Mouse (Mus musculus): Measurements from ENCODE around the gene Zc3h18. TPM values are rescaled to one million over a fixed set of nuclear protein-coding genes. Genes with fewer than 3 reads are reported as not detected.

Zc3h18 gene
- total RNA-seq, 2 experiments from 2014 or later, result 22.4 to 22.8 TPM

DNA sequence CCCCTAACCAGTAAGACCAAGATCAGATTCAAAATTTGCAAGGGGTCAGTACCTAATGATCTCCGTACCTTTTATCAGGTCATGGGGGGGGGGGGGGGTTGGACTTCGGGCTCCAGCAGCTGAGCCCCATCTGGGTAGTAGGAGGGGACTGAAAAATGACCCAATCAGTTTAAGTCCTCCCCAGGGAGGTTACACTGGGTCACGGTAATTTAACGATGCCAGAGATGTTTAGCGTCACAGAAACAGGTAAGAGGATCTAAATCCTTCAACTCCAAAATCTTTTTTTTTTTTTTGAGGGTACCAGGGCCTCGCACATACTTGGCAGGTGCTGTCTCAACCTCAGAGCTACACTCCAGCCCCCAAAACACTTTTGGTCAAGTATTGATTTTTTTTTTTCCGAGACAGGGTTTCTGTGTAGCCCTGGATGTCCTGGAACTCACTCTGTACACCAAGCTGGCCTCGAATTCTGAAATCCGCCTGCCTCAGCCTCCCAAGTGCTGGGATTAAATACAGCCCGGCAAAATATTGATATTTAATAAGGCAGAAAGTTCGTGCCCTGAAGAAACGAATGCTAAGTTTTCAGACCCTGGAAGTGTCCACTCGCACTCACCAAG lies 551 bp upstream of the Zc3h18 start:
- no peak for DNase-seq

DNA sequence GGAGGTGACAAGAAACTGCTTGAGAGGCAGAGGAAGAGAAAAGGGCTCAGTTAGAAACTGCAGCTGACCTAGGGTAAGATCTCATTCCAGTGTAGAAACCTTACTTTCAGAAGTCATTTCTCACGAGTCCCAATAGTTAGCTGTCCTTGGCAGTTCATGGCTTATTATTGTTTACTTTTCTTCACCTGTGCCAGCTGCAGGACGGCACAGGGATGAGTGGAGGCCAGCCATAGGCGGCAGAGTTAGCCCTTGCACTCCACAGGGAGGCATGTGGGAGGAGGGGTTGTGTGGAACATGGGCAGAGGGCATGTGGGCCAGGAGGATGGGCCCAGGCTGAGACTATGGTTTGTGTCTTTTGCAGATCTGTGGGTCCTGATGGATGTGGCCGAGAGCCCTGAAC lies 6.6 kb downstream of the Zc3h18 start:
- no peak for DNase-seq
- intact Hi-C loops (cut with DNase I), result no loop called here

More for the DNA sequence above, 551 bp upstream of the Zc3h18 start:
- intact Hi-C loops (cut with DNase I), result loop anchor here (5.0 kb wide), 1 partner anchor 101 kb away; the partner anchor contains the start of genes Ctu2 and Rnf166

DNA sequence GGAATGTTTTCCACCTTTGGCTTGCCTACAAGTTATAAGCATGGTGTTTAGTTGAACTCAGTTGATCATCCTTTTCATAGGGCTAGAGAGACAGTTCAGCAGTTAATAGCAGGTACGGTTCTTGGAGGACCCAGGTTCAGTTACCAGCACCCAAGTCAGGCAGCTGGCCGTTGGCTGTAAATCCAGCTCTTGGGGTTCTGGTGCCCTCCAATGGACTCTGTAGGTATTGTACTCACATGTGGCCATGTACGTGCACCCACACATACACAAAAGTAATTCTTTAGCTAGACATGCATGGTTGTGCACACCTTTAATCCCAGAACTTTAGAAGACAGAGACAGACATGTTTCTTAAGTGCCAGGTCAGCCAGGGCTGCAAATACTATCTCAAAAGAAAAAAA lies 12.9 kb downstream of the Zc3h18 start:
- intact Hi-C loops (cut with DNase I), result no loop called here
- no peak for DNase-seq

DNA sequence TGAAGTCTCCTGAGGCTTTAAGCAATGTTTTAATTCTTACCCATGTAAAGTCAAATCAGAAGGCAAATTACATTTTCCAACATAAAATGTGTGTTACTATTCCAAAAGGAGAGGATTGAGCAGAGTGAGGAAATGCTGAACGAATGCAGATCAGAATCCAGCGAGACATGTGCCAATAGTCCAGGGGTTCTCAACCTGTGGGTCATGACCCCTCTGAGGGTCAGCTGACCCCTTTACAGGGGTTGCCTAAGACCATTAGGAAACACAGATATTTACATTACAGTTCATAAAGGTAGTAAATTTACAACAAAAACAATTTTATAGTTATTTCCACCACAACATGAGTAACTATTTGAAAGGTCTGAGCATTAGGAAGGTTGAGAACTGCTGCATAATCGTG lies 14.3 kb downstream of the Zc3h18 start:
- DNase-seq, result no peak
- intact Hi-C loops (cut with DNase I), result no loop called here

DNA sequence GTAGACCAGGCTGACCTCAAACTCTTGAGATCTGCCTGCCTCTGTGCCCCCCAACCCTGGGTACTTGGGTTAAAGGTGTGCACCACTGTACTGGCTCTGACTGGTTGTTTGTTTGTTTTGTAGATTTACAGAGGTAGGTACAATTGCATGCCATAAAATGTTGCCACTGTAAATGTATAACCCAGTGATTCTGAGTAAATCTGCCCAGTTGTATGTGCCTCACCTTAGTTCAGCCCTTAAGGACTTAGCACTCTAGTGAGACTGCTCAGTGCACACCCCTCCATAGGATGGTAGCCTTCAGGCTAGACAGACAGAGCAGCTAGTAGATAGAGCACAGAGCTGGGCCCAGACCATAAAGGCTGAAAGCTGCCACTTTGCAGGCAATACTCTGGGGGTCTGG lies 17.3 kb downstream of the Zc3h18 start:
- intact Hi-C loops (cut with DNase I), result no loop called here
- no peak for DNase-seq

DNA sequence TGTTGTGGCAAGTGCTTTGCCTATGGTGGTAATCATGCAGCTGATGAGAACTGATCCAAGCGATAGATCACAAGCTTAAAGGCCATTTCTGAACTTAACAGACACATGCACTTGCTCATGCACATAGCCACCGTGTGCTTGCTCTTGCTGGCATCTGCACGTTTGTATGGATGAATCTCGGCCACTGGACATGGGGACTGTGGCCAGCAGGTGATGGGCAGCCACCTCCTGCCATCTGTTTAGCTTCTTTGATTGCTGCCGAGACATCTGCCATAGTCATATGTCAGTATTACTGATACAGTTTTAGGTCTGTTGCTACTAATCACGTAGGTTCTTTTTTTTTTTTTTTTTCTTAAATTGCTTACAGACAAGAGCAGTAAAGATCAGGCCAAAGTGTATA lies 18.9 kb downstream of the Zc3h18 start:
- no peak for DNase-seq
- intact Hi-C loops (cut with DNase I), result no loop called here

DNA sequence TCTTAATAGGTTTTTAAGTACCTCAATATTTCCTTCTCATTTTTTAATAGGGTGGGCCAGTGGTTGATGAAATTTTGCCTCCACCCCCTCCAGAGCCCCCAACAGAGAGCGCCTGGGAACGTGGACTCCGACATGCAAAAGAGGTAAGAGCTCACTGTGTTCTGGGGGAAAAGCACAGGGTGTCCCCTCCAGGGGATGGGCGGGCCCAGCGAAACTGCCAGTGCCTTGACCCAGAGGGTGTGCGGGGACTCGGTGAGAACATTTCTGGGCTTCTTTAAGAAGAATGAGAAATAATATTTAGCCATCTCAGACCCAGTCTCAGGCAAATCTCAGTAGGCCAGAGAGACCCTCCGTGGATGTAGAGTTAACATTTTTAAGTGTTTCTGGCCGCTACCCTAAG lies 21.8 kb downstream of the Zc3h18 start:
- intact Hi-C loops (cut with DNase I), result no loop called here
- no peak for DNase-seq

DNA sequence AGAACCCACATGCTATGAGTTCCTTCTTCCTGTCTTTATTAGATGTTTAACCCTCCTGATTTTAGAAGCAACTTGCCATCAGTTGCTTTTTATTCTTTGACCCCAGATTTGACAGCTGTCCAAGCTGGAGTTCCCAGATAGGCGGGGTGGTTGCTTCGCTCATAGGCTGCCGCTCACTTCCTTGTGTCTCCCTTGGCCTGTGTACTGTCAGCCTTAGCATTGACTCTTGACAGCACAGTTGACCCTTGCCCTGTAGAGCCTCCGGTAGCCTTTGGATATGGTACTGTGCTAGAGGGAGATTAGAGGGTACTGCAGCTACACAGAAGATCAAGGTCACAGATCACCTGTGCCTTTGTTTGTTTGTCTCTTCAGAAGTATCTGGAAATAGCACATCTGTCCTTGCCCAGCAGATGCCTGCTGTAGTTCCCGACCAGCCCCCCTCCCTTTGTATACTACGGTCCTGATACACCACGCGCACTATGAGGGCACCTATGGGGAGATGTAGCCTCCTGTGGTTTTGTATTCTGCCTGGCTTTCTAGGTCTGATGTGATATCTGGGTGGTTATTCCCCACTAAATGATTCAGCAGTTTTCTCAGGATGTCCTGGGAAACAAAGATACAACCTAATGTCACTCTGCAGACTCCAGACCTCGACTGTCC lies 28.9 kb downstream of the Zc3h18 start:
- intact Hi-C loops (cut with DNase I), result no loop called here
- no peak for DNase-seq

DNA sequence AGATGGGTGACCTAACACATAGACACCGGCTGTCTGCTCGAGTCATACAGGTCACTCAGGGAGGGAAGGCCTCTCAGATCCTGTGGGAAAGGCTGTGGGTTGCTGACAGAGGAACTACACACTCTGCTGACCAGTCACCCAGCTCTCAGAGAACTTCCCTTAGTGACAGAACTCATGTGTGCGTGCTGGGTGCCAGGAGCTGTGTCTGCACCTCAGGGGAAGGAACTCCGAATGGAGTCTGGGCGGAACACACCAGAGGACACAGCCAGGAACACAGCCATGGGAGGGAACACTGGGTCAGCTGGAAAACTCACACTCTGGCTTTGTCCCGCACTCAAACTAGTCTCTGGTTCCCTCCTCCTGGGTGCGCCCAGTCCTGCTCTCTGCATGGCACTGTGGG lies 31.3 kb downstream of the Zc3h18 start:
- DNase-seq, result no peak
- intact Hi-C loops (cut with DNase I), result no loop called here

DNA sequence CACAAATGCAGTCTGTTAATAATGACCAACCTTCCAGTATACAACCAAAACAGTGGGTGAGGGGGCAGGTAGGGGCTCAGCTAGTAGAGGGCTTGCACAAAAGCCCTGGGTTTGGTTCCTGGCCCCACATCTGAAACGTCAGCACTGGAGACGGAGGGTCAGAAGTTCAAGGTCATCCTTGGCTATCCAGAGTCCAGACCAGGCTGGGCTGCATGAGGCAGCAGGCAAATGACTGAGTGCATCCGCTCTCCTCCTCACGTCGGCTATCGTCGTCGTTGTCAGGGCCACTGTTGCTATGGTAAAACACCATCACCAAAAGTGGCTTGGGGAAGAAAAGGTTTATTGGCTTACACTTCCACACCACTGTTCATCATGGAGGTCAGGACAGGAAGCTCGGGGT lies 37.9 kb downstream of the Zc3h18 start:
- DNase-seq, result no peak
- intact Hi-C loops (cut with DNase I), result no loop called here

DNA sequence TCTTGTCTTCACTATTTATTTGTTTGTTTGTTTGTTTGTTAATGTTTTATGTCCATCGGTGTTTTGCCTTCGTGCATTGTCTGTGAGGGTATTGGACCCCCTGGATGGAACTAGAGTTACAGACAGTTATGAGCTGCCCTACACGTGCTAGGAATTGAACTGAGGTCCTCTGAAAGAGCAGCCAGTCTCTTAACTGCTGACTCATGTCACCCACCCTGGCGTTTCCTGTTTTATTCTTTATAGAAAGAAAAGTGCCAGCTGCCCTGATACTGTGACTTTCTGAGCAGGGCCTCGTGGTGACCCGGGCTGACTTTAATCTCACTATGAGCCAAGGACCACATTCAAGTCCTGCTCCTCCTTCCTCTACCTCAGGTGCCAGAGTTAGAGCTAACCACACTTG lies 39.1 kb downstream of the Zc3h18 start:
- intact Hi-C loops (cut with DNase I), result no loop called here
- no peak for DNase-seq

DNA sequence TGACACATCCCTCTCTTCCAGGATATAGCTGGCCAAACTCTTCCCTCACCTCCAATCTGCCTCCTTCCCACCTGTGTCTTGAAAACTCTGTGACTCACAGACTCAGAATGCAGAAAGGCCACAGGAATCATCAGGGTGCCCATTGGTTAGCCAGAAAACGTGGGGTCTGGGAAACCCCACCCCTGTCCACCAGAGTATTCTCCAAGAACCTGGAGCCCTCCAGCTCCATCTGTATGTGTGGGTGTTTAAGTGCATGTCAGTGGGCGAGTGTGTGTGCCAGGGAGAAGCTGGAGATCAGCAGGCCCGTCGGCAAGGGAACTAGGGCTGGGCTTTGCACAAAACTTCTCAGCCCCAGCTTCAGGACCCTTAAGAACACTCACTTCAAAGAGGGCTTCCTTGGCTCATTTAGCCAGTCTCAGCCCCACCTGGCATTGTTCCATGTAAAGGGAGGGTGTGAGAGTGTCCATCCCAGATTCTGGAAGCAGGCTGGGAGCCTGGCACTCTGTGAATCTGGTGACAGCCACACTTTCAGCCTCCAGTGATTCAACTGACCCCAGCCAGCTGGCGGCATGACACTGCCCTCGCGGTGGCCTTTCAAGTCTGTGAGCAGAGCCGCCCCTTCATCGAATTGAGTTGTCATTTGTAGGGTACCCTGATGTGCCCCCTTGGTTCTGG lies 43.6 kb downstream of the Zc3h18 start:
- DNase-seq, result peak in 1 of 2 experiments; percentile 49
- intact Hi-C loops (cut with DNase I), result no loop called here

DNA sequence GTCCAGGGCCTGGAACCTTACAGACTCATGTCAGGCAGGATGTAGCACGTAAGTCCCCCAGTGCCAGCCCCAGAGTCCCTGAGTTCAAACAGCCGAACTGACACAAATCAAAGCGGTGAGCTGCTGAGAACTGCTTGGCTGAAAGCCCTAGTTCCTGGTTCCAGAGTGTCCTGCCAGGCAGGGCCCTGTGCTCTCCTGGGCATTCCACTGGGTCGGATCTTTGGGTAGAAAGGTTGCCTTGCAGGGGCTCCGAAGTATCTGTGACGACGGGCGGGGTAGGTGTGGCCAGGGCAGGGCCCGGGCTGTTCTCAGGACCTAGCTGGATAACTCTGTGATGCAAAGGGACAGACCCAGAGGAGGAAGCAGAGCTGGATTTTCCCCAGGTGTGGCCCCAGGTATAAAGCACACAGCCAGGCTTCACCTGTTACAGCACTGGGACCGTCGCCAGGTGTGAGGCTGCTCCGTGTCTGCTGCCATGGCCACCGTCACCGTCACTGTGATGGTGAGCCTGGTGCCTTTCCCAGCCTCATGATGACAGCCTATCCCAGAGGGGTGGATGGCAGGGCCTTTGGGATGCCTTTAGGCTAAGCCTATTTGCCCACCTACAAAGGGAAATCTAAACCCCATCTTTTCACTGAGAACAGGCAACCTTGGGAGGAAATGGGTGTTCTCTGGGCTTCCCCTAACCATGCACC lies 45.1 kb downstream of the Zc3h18 start, which contains the start of gene Il17c:
Gene Il17c (plus strand): TSS at position 645 of the 695 bp plus-strand sequence.
- intact Hi-C loops (cut with DNase I), result no loop called here
- DNase-seq, result no peak

DNA sequence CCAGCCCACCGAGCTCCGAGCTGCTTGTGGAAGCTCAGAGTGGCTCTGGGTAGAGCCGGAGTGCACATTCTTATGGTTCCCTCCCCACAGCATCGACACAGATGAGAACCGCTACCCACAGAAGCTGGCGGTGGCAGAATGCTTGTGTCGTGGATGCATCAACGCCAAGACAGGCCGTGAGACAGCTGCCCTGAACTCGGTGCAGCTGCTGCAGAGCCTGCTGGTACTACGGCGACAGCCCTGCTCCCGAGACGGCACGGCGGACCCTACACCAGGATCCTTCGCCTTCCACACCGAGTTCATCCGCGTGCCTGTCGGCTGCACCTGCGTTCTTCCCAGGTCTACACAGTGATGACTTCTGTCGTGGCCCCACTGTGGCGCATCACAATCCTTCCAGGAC lies 46.8 kb downstream of the Zc3h18 start:
- intact Hi-C loops (cut with DNase I), result no loop called here
- DNase-seq, result no peak

DNA sequence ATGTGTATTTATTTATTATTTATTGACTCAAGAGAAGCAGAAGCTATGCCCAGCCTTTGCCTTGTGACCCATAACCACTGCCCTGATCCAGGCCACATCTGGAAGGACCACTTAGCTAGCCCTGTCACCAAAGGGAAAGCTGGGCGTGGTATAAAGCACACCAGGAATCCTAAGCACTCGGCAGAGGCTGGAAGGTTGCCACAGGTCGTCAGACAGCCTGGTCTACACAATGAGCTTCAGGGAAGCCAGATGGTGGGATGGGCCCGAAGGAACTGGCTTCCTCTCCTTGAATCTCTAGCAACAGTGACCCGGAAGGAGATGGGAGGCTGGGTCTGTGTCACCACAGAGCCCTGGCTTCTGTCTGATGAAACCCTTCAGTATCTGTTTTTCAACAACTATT lies 47.2 kb downstream of the Zc3h18 start:
- peak; percentile 70 to 75 for DNase-seq
- intact Hi-C loops (cut with DNase I), result no loop called here

DNA sequence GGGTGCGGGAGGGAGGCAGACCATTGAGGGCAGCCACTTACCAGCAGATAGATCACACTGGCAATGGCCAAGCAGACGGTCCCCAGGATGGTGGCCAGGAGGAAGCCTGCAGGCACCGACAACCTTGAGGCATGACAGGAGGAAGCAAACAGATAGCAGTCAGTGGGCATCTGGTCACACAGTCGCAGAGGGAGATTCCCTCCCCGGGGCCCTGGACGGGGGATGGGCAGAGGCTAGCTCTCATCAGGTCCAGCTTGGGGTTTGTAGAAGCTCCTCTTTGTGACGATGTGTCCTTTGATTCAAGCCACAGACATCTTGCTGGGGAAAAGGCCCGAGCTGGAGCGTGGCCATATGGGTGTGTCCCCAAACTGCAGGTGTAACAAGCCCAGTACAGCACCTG lies 49.7 kb downstream of the Zc3h18 start:
- no peak for DNase-seq
- intact Hi-C loops (cut with DNase I), result no loop called here

DNA sequence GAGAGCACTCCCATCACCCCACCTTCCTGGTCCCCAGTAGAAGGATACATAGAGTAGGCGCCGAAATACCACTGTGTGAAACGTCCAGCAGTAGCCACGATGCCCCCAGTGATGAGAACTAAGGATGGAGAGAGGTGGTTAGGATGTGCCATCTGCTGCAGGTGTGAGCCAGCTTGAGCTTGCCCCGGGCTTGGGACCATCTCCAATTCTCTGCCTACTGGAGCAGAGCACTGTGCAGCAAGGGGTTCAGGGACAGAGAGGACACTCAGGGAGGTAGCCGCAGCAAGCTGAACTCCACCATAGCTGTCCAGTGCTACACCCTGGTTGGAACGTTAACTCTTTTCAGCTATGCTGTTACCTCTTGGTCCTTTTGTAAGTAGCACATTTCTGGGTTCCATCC lies 51.2 kb downstream of the Zc3h18 start:
- no peak for DNase-seq
- intact Hi-C loops (cut with DNase I), result no loop called here

DNA sequence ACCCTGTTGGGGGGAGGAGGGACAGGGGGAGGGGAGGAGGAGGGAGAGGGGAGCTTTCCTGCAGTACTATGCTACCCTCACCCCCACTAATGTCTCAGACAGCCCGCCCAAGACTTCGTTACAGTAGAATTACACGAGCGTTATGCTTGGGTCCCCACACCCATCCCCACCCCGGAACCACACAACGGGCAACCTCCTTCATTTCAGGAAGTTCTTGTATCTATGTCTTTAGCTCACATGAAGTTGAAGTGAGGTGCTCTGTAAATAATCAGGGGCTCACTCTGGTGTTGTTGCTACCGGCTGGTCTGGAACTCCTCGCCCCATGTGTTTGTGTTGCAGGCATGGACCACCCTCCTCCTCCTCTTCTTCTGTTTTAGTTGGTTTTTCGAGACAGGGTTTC lies 51.8 kb downstream of the Zc3h18 start:
- no peak for DNase-seq
- intact Hi-C loops (cut with DNase I), result no loop called here

DNA sequence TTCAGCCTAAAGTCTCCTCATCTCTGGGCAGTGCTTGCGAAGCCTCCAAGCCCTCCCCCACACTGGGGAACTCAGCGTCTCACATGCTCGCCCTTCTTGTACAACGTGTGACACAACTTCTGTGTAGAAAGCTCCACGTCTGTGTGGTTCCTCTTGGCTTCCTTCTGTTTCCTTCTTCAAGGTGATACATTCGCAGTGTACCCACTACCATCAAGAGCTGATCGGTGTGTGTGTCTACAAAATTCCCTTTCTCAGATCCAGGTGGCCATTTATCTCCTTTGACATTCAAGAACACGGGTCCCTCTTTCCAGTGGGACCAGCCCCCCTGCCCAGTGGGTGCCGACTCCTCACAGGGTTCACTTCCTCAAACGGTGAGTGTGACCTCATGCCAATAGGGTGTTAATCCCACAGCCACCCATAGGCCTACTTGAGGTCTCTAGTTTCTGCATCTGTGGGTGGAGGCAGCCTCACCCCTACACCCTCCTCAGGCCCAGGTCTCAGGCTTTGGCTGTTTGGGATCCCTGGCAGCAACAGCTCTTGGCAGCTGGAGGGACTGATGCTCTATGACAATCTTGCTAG lies 53.7 kb downstream of the Zc3h18 start:
- DNase-seq, result no peak
- intact Hi-C loops (cut with DNase I), result loop anchor here (5.0 kb wide), 1 partner anchor 42 kb away; no protein-coding TSS in a partner anchor

DNA sequence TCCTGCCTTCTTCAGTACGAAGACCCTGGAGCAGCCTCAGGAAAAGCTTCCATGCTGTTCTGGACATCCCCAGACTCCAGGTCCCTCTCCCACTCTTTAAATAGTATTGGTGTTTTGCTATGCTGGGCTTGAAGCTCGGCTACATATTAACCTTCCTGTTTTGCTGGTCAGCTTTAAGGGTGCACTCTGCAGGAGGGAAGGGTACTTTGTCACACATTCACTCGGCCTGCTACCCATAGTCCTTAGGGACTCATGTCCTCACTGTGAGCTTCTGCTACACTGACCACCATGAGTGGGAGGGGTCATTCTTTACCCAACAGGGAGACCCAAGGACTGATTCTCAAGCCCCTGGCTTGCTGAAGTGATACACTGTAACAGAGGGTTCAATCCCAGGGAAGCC lies 54.2 kb downstream of the Zc3h18 start:
- DNase-seq, result no peak
- intact Hi-C loops (cut with DNase I), result loop anchor here (5.0 kb wide), 1 partner anchor 42 kb away; no protein-coding TSS in a partner anchor
